Mouse (Mus musculus) myocyte (in vitro differentiated cells): ENCODE measurements at regions not wholly inside any gene's neighbourhood (a gene's known extent, or its start where the extent isn't known, plus 50 kb on each side); places are given as distances from the start of the nearest gene placed in this dataset.

Experiments used
- SRF ChIP-seq: IDR thresholded peaks from one replicate; pipeline ENCODE4 v1.6.1; 2011; ENCODE audit warnings: low read depth; ENCODE audit not compliant: control insufficient read depth, insufficient read length
- TCF12 ChIP-seq: IDR thresholded peaks from one replicate; pipeline ENCODE4 v1.6.1; 2011; ENCODE audit warnings: mild to moderate bottlenecking, control low read depth; ENCODE audit not compliant: poor library complexity, insufficient read depth, severe bottlenecking

GRCm38 (mm10) chr16:49969693-49970296 is 169.5 kb downstream of the Cd47 start:
- no peak for TF ChIP-seq TCF12
- no peak for TF ChIP-seq SRF
